Mouse (Mus musculus): ENCODE measurements around the gene Cd274. TPM values are rescaled to one million over a fixed set of nuclear protein-coding genes. Genes with fewer than 3 reads are reported as not detected.
A peak's percentile ranks its signal among the peaks of the same experiment; 100 is the strongest.

Gene Cd274
- 0.76 and 1.1 TPM in 2 replicates for polyA plus RNA-seq (2015; fragmentation: Nextera tagmentation; extraction: Ambion mirVana)

- ATAC-seq (ENCODE audit: insufficient read depth): peak; percentile 91
- Histone ChIP-seq H3K4me1 (replicated peaks) (peaks cover 44% of the 10 kb centered on the region), H3K9ac (peak within 1 kb of the TSS; percentile 71), H3K4me2 (peak within 1 kb of the TSS; percentile 96), H3K27me3 (no peaks in the 10 kb centered on the region), H3K4me3 (replicated peaks) (peak within 1 kb of the TSS; percentile 74), H3K36me3 (replicated peaks) (no peaks in the 10 kb centered on the region), H3K27ac (replicated peaks) (peak within 1 kb of the TSS; percentile 88), H3K9me3 (replicated peaks) (no peaks in the 10 kb centered on the region)
- 1% methylated on average over 26 of the region's 26 CpGs for WGBS (ENCODE audit: insufficient replicate concordance)
These were observed at the start of gene Cd274, which contains the start of gene Plgrkt for GRCm38 (mm10) chr19:29366969-29367622. Gene Cd274 (plus strand): TSS chr19:29367455. Gene Plgrkt (minus strand): TSS chr19:29367390.

- no peak overlapping the region for H3K4me2 ChIP-seq
- H3K4me1 ChIP-seq (replicated peaks): peaks cover 17% of the 10 kb centered on the region
- no peaks in the 10 kb centered on the region for H3K9me3 ChIP-seq (replicated peaks)
- no peak overlapping the region for H3K9ac ChIP-seq
- peaks cover 10% of the 10 kb centered on the region for H3K27me3 ChIP-seq
- no peak overlapping the region for H3K27ac ChIP-seq (replicated peaks)
- whole genome bisulfite sequencing (ENCODE audit: insufficient replicate concordance): 58% methylated on average over 8 of the region's 8 CpGs
- no peak for ATAC-seq (ENCODE audit: insufficient read depth)
- no peaks in the 10 kb centered on the region for H3K36me3 ChIP-seq (replicated peaks)
- H3K4me3 ChIP-seq (replicated peaks): no peak overlapping the region
These were observed 43.7 kb upstream of the Cd274 start for GRCm38 (mm10) chr19:29323416-29324049.

GRCm38 (mm10) chr19:29325053-29325851, 42.0 kb upstream of the Cd274 start, which contains the start of gene Insl6:
Gene Insl6 (minus strand): TSS chr19:29325356.
- ATAC-seq (ENCODE audit: insufficient read depth): peak; percentile 95
- H3K36me3 ChIP-seq (replicated peaks): no peaks in the 10 kb centered on the region
- WGBS (ENCODE audit: insufficient replicate concordance): 6% methylated on average over 27 of the region's 31 CpGs
- peak within 1 kb of the TSS; percentile 26 for H3K4me3 ChIP-seq (replicated peaks)
- H3K9ac ChIP-seq: peak within 1 kb of the TSS; percentile 18; the same call in 1 of the 2 replicates
- peaks cover 14% of the 10 kb centered on the region for H3K27me3 ChIP-seq
- peaks cover 17% of the 10 kb centered on the region for H3K4me1 ChIP-seq (replicated peaks)
- no peak within 1 kb of the TSS for H3K27ac ChIP-seq (replicated peaks)
- H3K4me2 ChIP-seq: peak within 1 kb of the TSS; percentile 63
- H3K9me3 ChIP-seq (replicated peaks): no peaks in the 10 kb centered on the region

- Histone ChIP-seq H3K4me3 (replicated peaks) (peak overlapping the region; percentile 26), H3K9me3 (replicated peaks) (no peaks in the 10 kb centered on the region), H3K27me3 (peaks cover 19% of the 10 kb centered on the region), H3K4me2 (peak overlapping the region; percentile 63), H3K27ac (replicated peaks) (no peak overlapping the region), H3K4me1 (replicated peaks) (peaks cover 17% of the 10 kb centered on the region), H3K9ac (no peak overlapping the region; the same call in 1 of the 2 replicates), H3K36me3 (replicated peaks) (no peaks in the 10 kb centered on the region)
- WGBS (ENCODE audit: insufficient replicate concordance): 57% methylated on average over 9 of the region's 9 CpGs
- ATAC-seq (ENCODE audit: insufficient read depth): no peak
These were observed 41.4 kb upstream of the Cd274 start for GRCm38 (mm10) chr19:29325852-29326180.

- Histone ChIP-seq H3K9ac (no peak overlapping the region), H3K4me2 (no peak overlapping the region), H3K27ac (replicated peaks) (no peak overlapping the region), H3K4me3 (replicated peaks) (no peak overlapping the region), H3K4me1 (replicated peaks) (peaks cover 17% of the 10 kb centered on the region), H3K27me3 (peaks cover 19% of the 10 kb centered on the region), H3K9me3 (replicated peaks) (no peaks in the 10 kb centered on the region), H3K36me3 (replicated peaks) (no peaks in the 10 kb centered on the region)
- WGBS (ENCODE audit: insufficient replicate concordance): 89% methylated on average over 4 of the region's 4 CpGs
- ATAC-seq (ENCODE audit: insufficient read depth): no peak
These were observed 40.9 kb upstream of the Cd274 start for GRCm38 (mm10) chr19:29326396-29326795.

GRCm38 (mm10) chr19:29326822-29327552, 40.3 kb upstream of the Cd274 start:
- Histone ChIP-seq H3K27ac (replicated peaks) (no peak overlapping the region), H3K36me3 (replicated peaks) (no peaks in the 10 kb centered on the region), H3K9ac (no peak overlapping the region), H3K4me3 (replicated peaks) (no peak overlapping the region), H3K4me2 (no peak overlapping the region), H3K27me3 (peaks cover 21% of the 10 kb centered on the region), H3K4me1 (replicated peaks) (peaks cover 17% of the 10 kb centered on the region), H3K9me3 (replicated peaks) (no peaks in the 10 kb centered on the region)
- no peak for ATAC-seq (ENCODE audit: insufficient read depth)
- WGBS (ENCODE audit: insufficient replicate concordance): 76% methylated on average over 13 of the region's 13 CpGs

- Histone ChIP-seq H3K36me3 (replicated peaks) (no peaks in the 10 kb centered on the region), H3K4me3 (replicated peaks) (peak within 1 kb of the TSS; percentile 7; the same call in 1 of the 2 replicates), H3K9ac (no peak within 1 kb of the TSS), H3K9me3 (replicated peaks) (no peaks in the 10 kb centered on the region), H3K27ac (replicated peaks) (no peak within 1 kb of the TSS), H3K4me2 (peak within 1 kb of the TSS; percentile 48), H3K4me1 (replicated peaks) (0 out of 2 replicates have a peak, but pooled peaks cover 4% of the 10 kb centered on the region), H3K27me3 (peaks cover 48% of the 10 kb centered on the region)
- no peak for ATAC-seq (ENCODE audit: insufficient read depth)
- WGBS (ENCODE audit: insufficient replicate concordance): 9% methylated on average over 23 of the region's 23 CpGs
These were observed 33.0 kb upstream of the Cd274 start, which contains the start of gene Rln1 for GRCm38 (mm10) chr19:29334068-29334745. Gene Rln1 (minus strand): TSS chr19:29334670.

- H3K27ac ChIP-seq (replicated peaks): no peak overlapping the region
- 0 out of 2 replicates have a peak, but pooled peaks cover 4% of the 10 kb centered on the region for H3K4me1 ChIP-seq (replicated peaks)
- peaks cover 39% of the 10 kb centered on the region for H3K27me3 ChIP-seq
- H3K9ac ChIP-seq: no peak overlapping the region
- H3K4me3 ChIP-seq (replicated peaks): no peak overlapping the region
- H3K36me3 ChIP-seq (replicated peaks): no peaks in the 10 kb centered on the region
- no peaks in the 10 kb centered on the region for H3K9me3 ChIP-seq (replicated peaks)
- H3K4me2 ChIP-seq: no peak overlapping the region
- no peak for ATAC-seq (ENCODE audit: insufficient read depth)
- 79% methylated on average over 2 of the region's 2 CpGs for WGBS (ENCODE audit: insufficient replicate concordance)
These were observed 30.6 kb upstream of the Cd274 start for GRCm38 (mm10) chr19:29336624-29337023.

- no peaks in the 10 kb centered on the region for H3K9me3 ChIP-seq (replicated peaks)
- H3K4me1 ChIP-seq (replicated peaks): no peaks in the 10 kb centered on the region
- no peak for ATAC-seq (ENCODE audit: insufficient read depth)
- no peaks in the 10 kb centered on the region for H3K36me3 ChIP-seq (replicated peaks)
- WGBS (ENCODE audit: insufficient replicate concordance): 46% methylated on average over 4 of the region's 4 CpGs
- H3K27ac ChIP-seq (replicated peaks): no peak overlapping the region
- no peak overlapping the region for H3K4me2 ChIP-seq
- H3K9ac ChIP-seq: no peak overlapping the region
- no peak overlapping the region for H3K4me3 ChIP-seq (replicated peaks)
- no peaks in the 10 kb centered on the region; the same call in 1 of the 2 replicates for H3K27me3 ChIP-seq
These were observed 26.2 kb upstream of the Cd274 start for GRCm38 (mm10) chr19:29341029-29341428.

GRCm38 (mm10) chr19:29342281-29342680, 25.0 kb upstream of the Cd274 start:
- Histone ChIP-seq H3K4me1 (replicated peaks) (no peaks in the 10 kb centered on the region), H3K4me2 (no peak overlapping the region), H3K27ac (replicated peaks) (no peak overlapping the region), H3K9ac (no peak overlapping the region), H3K36me3 (replicated peaks) (no peaks in the 10 kb centered on the region), H3K9me3 (replicated peaks) (no peaks in the 10 kb centered on the region), H3K27me3 (no peaks in the 10 kb centered on the region; the same call in 1 of the 2 replicates), H3K4me3 (replicated peaks) (no peak overlapping the region)
- 64% methylated on average over 6 of the region's 6 CpGs for WGBS (ENCODE audit: insufficient replicate concordance)
- ATAC-seq (ENCODE audit: insufficient read depth): no peak

Measured in liver, embryonic 15.5 days (tissue).